Mouse (Mus musculus) neural tube, embryonic 11.5 days (tissue): Measurements from ENCODE around the gene Ophn1. TPM values are rescaled to one million over a fixed set of nuclear protein-coding genes. Genes with fewer than 3 reads are reported as not detected.

Source experiments
- ATAC-seq: fragments of 200-750 bp; cut with Nextera tagmentation; 2 replicates; pipeline ENCODE4 v1.8.0; 2017; ENCODE audit warnings: moderate number of reproducible peaks, mild to moderate bottlenecking, moderate TSS enrichment, moderate library complexity; ENCODE audit not compliant: insufficient read depth, low FRiP score, low TSS enrichment
- DNase-seq: peaks from one replicate; pipeline ENCODE4 v3.0.0-alpha.2; 2015; ENCODE audit warnings: low spot score
- H3K27ac ChIP-seq: fragments of 300-500 bp; sonication (generic); 2 replicates; pipeline ENCODE4 v1.5.1; 2014; ENCODE audit warnings: low read depth, mild to moderate bottlenecking, low read length
- H3K27me3 ChIP-seq: fragments of 300-500 bp; sonication (generic); 2 replicates; pipeline ENCODE4 v1.6.1; 2014; ENCODE audit warnings: mild to moderate bottlenecking, low read length, mixed read lengths; ENCODE audit not compliant: control insufficient read depth, insufficient read depth
- H3K36me3 ChIP-seq: fragments of 300-500 bp; sonication (generic); 2 replicates; pipeline ENCODE4 v1.6.1; 2014; ENCODE audit warnings: mild to moderate bottlenecking, low read length, moderate library complexity, mixed read lengths; ENCODE audit not compliant: control insufficient read depth, insufficient read depth
- H3K4me1 ChIP-seq: fragments of 300-500 bp; sonication (generic); 2 replicates; pipeline ENCODE4 v1.6.1; 2014; ENCODE audit warnings: low read length, mixed read lengths; ENCODE audit not compliant: control insufficient read depth, insufficient read depth
- H3K4me2 ChIP-seq: fragments of 300-500 bp; sonication (generic); 2 replicates; pipeline ENCODE4 v1.6.1; 2014; ENCODE audit warnings: low read depth, mild to moderate bottlenecking, moderate library complexity
- H3K4me3 ChIP-seq: fragments of 300-500 bp; sonication (generic); 2 replicates; pipeline ENCODE4 v1.5.1; 2014; ENCODE audit warnings: low read depth, low read length
- H3K9ac ChIP-seq: fragments of 300-500 bp; sonication (generic); 2 replicates; pipeline ENCODE4 v1.6.1; 2014; ENCODE audit warnings: mild to moderate bottlenecking, low read length
- H3K9me3 ChIP-seq: fragments of 300-500 bp; sonication (generic); 2 replicates; pipeline ENCODE4 v1.6.1; 2016; ENCODE audit warnings: low read length; ENCODE audit not compliant: control insufficient read depth
- whole genome bisulfite sequencing: fragments of 180-500 bp; shearing (Covaris S2); extraction: QIAGEN DNeasy Blood & Tissue Kit; methylation state at CpG from one replicate; pipeline ENCODE4 v1.1.7; 2014; 5-methylcytosine and 5-hydroxymethylcytosine counted together
- polyA plus RNA-seq: library from polyadenylated mRNA; unstranded; fragments of >200 nt; fragmentation: Nextera tagmentation; extraction: Ambion mirVana; gene quantifications from 2 replicates; pipeline ENCODE4 v1.2.1, GENCODE M21; 2014

Ophn1 gene
- polyA plus RNA-seq, 1 experiment from 2014 or later: 18.4 TPM

DNA sequence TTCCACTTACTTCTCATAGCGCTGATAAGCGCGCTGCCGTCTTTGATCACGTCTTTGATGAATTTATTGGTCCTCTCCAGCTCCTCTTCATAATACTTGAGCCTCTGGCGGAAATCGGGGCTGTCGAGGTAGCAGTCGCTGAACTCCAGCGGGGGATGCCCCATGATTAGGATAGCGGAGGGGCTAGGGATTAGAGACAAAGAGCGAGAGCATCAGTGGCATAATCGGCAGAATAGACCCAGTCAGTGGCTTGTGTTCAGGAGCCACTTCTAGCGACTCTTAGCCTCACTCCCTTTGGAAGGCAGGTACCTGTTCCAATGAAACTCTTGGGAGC lies 786 bp downstream of the Ophn1 start:
- Histone ChIP-seq H3K27me3 (no peaks in the 10 kb centered on the region; the same call in 1 of the 2 replicates), H3K4me3 (peak overlapping the region; percentile 40), H3K4me2 (peak overlapping the region; percentile 43), H3K9ac (peak overlapping the region; percentile 58), H3K27ac (no peak overlapping the region), H3K36me3 (no peaks in the 10 kb centered on the region), H3K4me1 (no peaks in the 10 kb centered on the region), H3K9me3 (no peaks in the 10 kb centered on the region)
- peak; percentile 53 for DNase-seq
- WGBS: 18% methylated on average over 14 of the region's 14 CpGs
- ATAC-seq: no peak; the same call in 1 of the 2 replicates

GRCm38 (mm10) chrX:98881983-98882382 lies 8.8 kb downstream of the Ophn1 start:
- Histone ChIP-seq H3K4me1 (no peaks in the 10 kb centered on the region), H3K9me3 (no peaks in the 10 kb centered on the region), H3K36me3 (no peaks in the 10 kb centered on the region), H3K9ac (no peak overlapping the region), H3K4me2 (no peak overlapping the region), H3K4me3 (no peak overlapping the region), H3K27ac (no peak overlapping the region), H3K27me3 (no peaks in the 10 kb centered on the region)
- whole genome bisulfite sequencing: 84% methylated on average over 2 of the region's 2 CpGs
- DNase-seq (no peak), ATAC-seq (no peak)

DNA sequence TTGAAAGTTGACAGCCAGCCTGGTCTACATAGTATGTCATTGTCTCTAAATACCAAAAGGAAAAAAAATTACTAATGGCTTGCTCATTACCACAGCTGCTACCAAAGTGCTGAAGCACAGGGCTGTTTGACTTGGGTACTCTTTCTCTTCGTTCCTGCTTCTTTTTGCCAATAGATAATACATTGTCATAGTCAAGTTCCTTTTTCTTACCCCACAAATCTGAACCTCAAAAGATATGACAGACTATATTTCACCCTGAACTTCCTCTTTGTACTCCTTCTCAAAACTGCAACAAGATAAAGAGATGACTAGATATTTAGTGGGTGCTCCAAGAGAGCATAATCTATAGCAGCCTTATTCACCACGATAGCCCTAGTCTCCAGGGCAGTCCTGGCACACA lies 9.7 kb downstream of the Ophn1 start:
- WGBS: 88% methylated on average over 2 of the region's 2 CpGs
- H3K36me3 ChIP-seq: no peaks in the 10 kb centered on the region
- no peak overlapping the region for H3K4me3 ChIP-seq
- DNase-seq: no peak
- no peak for ATAC-seq
- H3K27me3 ChIP-seq: no peaks in the 10 kb centered on the region
- H3K9me3 ChIP-seq: no peaks in the 10 kb centered on the region
- H3K4me1 ChIP-seq: no peaks in the 10 kb centered on the region
- no peak overlapping the region for H3K27ac ChIP-seq
- H3K9ac ChIP-seq: no peak overlapping the region
- H3K4me2 ChIP-seq: no peak overlapping the region

DNA sequence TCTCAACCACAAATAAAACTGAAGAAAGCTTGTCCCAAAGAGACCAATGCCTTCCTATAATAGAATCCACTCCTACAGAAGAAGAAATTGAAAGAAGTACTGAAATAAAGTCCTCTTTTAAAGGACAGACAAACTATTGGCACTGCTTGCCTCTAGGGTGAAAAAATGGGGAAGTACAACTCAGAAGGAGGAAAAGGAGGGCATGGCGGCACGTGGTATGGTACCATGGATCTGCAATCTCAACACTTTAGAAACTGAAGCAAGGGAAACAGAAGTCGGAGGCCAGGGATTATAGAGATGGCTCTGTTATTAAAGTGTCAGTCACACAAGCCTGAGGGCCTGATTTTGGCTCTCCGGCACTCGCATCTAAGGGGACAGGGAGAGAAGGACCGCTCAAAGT lies 10.5 kb downstream of the Ophn1 start:
- Histone ChIP-seq H3K4me2 (no peak overlapping the region), H3K9me3 (no peaks in the 10 kb centered on the region), H3K9ac (no peak overlapping the region), H3K4me1 (no peaks in the 10 kb centered on the region), H3K27ac (no peak overlapping the region), H3K36me3 (no peaks in the 10 kb centered on the region), H3K27me3 (no peaks in the 10 kb centered on the region), H3K4me3 (no peak overlapping the region)
- DNase-seq (no peak), ATAC-seq (no peak)
- 97% methylated on average over 6 of the region's 6 CpGs for WGBS

DNA sequence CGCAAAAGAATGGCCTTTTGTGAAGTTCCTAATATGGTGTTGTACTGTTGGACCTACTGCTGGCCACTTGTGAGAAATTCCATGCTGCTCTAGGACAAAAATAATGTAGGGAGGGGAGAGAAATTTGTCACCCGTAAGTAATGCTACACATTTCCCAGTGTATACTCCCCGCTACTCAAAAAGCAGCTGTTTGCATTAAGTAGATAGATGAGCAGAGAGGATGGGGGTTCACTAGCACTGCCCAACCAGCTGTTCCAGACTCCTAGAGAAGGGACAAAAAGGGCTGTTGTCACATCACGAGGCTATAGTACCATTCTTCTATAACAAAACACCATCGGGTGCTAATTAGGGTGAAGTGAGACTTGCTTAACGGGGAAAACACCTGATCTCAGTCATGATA lies 15.7 kb downstream of the Ophn1 start:
- Histone ChIP-seq H3K9ac (no peak overlapping the region), H3K27ac (no peak overlapping the region), H3K27me3 (no peaks in the 10 kb centered on the region), H3K9me3 (no peaks in the 10 kb centered on the region), H3K4me3 (no peak overlapping the region), H3K4me2 (no peak overlapping the region), H3K4me1 (no peaks in the 10 kb centered on the region), H3K36me3 (no peaks in the 10 kb centered on the region)
- WGBS: 55% methylated on average over 6 of the region's 6 CpGs
- DNase-seq: no peak
- ATAC-seq: no peak

DNA sequence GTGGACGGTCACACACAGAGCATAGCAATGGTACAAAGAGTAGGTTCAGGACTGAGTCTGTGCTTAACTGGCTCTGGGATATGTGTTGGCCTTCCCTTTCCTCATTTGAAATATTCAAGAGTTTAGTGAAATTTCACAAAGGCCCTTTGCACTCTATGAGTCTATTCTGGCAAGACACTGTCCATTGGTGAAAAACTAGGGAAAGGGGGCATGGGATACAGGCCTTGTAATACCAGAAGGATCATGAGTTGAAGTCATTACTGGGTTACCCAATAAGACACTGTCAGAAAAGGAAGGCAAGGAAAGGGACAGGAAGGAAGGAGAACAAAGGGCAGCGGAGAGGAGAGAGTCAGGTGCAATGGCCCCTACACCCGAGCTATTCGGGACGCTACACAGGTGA lies 16.7 kb downstream of the Ophn1 start:
- no peak overlapping the region for H3K4me2 ChIP-seq
- no peak for ATAC-seq
- no peaks in the 10 kb centered on the region for H3K4me1 ChIP-seq
- no peak overlapping the region for H3K27ac ChIP-seq
- no peaks in the 10 kb centered on the region for H3K9me3 ChIP-seq
- H3K4me3 ChIP-seq: no peak overlapping the region
- no peaks in the 10 kb centered on the region for H3K36me3 ChIP-seq
- WGBS: 86% methylated on average over 5 of the region's 5 CpGs
- no peaks in the 10 kb centered on the region for H3K27me3 ChIP-seq
- H3K9ac ChIP-seq: no peak overlapping the region
- DNase-seq: no peak

DNA sequence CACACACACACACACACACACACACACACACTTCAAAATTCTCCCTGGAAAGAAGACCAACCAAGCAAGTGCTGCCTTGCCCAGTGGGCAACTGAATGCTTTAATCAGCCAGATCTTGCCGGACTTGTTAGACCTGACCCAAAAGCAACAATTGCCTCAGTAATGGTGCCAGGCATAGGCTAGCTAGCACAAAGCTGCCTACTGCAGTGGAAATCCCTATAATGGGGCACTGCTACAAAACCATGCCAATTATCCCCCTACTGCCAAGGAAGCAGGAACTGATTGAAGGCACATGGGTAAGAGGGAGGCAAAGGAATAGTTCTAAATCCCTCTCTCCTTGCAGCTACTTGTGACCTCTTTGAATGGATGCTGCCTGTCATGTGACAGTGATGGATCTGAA lies 18.8 kb downstream of the Ophn1 start:
- no peaks in the 10 kb centered on the region for H3K9me3 ChIP-seq
- no peaks in the 10 kb centered on the region for H3K27me3 ChIP-seq
- H3K36me3 ChIP-seq: no peaks in the 10 kb centered on the region
- no peak overlapping the region for H3K4me3 ChIP-seq
- ATAC-seq: no peak
- no peaks in the 10 kb centered on the region for H3K4me1 ChIP-seq
- no peak overlapping the region for H3K27ac ChIP-seq
- no peak for DNase-seq
- WGBS: 90% methylated on average over 1 of the region's 1 CpGs
- H3K4me2 ChIP-seq: no peak overlapping the region
- no peak overlapping the region for H3K9ac ChIP-seq

DNA sequence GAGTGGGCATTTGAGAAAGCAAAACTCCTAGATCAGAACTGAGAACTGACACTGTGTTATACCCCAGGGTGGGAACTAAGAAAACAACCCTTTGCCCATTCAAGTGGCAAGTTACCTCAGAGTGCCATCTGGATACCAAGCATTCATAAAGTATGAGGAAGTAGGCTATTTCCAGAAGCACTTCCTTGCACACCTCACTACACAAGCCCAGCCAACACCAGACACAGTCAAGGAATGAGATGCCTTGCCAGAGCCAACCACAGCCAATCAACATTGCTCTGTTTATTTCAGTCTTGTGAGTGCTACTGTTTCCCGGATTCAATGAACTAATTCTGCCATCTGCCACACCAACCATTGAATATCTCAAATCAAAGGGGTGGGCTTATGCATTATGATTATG lies 20.3 kb downstream of the Ophn1 start:
- Histone ChIP-seq H3K27ac (no peak overlapping the region), H3K27me3 (no peaks in the 10 kb centered on the region), H3K9me3 (no peaks in the 10 kb centered on the region), H3K9ac (no peak overlapping the region), H3K4me2 (no peak overlapping the region), H3K4me1 (no peaks in the 10 kb centered on the region), H3K36me3 (no peaks in the 10 kb centered on the region), H3K4me3 (no peak overlapping the region)
- DNase-seq: no peak
- WGBS: 87% methylated on average over 1 of the region's 1 CpGs
- ATAC-seq: no peak

GRCm38 (mm10) chrX:98869735-98870134 lies 21.1 kb downstream of the Ophn1 start:
- no peaks in the 10 kb centered on the region for H3K9me3 ChIP-seq
- 81% methylated on average over 2 of the region's 2 CpGs for WGBS
- H3K36me3 ChIP-seq: no peaks in the 10 kb centered on the region
- H3K9ac ChIP-seq: no peak overlapping the region
- H3K4me2 ChIP-seq: no peak overlapping the region
- DNase-seq (no peak), ATAC-seq (no peak)
- no peak overlapping the region for H3K4me3 ChIP-seq
- H3K4me1 ChIP-seq: no peaks in the 10 kb centered on the region
- no peak overlapping the region for H3K27ac ChIP-seq
- H3K27me3 ChIP-seq: no peaks in the 10 kb centered on the region
